Mouse (Mus musculus): Measurements from ENCODE around the gene Klhl18. TPM values are rescaled to one million over a fixed set of nuclear protein-coding genes. Genes with fewer than 3 reads are reported as not detected.

The Klhl18 gene
- polyA plus RNA-seq, 1 experiment from 2014 or later: 4.5 TPM

GRCm38 (mm10) chr9:110400650-110401049, 75.8 kb downstream of the Klhl18 start:
- H3K36me3 ChIP-seq (ENCODE audit: insufficient read depth, low read length): no peaks in the 10 kb centered on the region
- no peak overlapping the region for H3K9ac ChIP-seq (replicated peaks; ENCODE audit: low read depth)
- ATAC-seq (peak; percentile 67), DNase-seq (ENCODE audit: low spot score) (peak; percentile 40)
- no peak overlapping the region for H3K27ac ChIP-seq (ENCODE audit: low read length)
- no peak overlapping the region for H3K4me2 ChIP-seq (replicated peaks; ENCODE audit: low read depth, low read length)
- no peaks in the 10 kb centered on the region for H3K4me1 ChIP-seq (ENCODE audit: insufficient read depth, low read depth, low read length)
- no peaks in the 10 kb centered on the region for H3K27me3 ChIP-seq (replicated peaks; ENCODE audit: insufficient read depth, low read length)
- no peaks in the 10 kb centered on the region for H3K9me3 ChIP-seq (ENCODE audit: low read length)
- WGBS: 76% methylated on average over 5 of the region's 5 CpGs
- TF ChIP-seq EP300 (IDR thresholded peaks at IDR 0.05): no peak
- no peak for TF ChIP-seq CTCF (IDR thresholded peaks at IDR 0.05)
- H3K4me3 ChIP-seq (ENCODE audit: low read depth, low read length): no peak overlapping the region

- TF ChIP-seq CTCF (IDR thresholded peaks at IDR 0.05) (no peak), EP300 (IDR thresholded peaks at IDR 0.05) (no peak)
- ATAC-seq: no peak
- WGBS: 81% methylated on average over 4 of the region's 4 CpGs
- Histone ChIP-seq H3K4me3 (ENCODE audit: low read depth, low read length) (no peak overlapping the region), H3K27me3 (replicated peaks; ENCODE audit: insufficient read depth, low read length) (no peaks in the 10 kb centered on the region), H3K4me2 (replicated peaks; ENCODE audit: low read depth, low read length) (no peak overlapping the region), H3K9me3 (ENCODE audit: low read length) (no peaks in the 10 kb centered on the region), H3K4me1 (ENCODE audit: insufficient read depth, low read depth, low read length) (no peaks in the 10 kb centered on the region), H3K9ac (replicated peaks; ENCODE audit: low read depth) (no peak overlapping the region), H3K36me3 (ENCODE audit: insufficient read depth, low read length) (peaks cover 35% of the 10 kb centered on the region; the same call in 1 of the 2 replicates), H3K27ac (ENCODE audit: low read length) (no peak overlapping the region)
- DNase-seq (ENCODE audit: low spot score): no peak
Observed at GRCm38 (mm10) chr9:110393295-110393694, 83.2 kb downstream of the Klhl18 start.

GRCm38 (mm10) chr9:110390843-110391242, 85.7 kb downstream of the Klhl18 start:
- Histone ChIP-seq H3K27me3 (replicated peaks; ENCODE audit: insufficient read depth, low read length) (no peaks in the 10 kb centered on the region), H3K36me3 (ENCODE audit: insufficient read depth, low read length) (peaks cover 56% of the 10 kb centered on the region; the same call in 1 of the 2 replicates), H3K4me2 (replicated peaks; ENCODE audit: low read depth, low read length) (no peak overlapping the region), H3K27ac (ENCODE audit: low read length) (no peak overlapping the region), H3K4me1 (ENCODE audit: insufficient read depth, low read depth, low read length) (no peaks in the 10 kb centered on the region), H3K9ac (replicated peaks; ENCODE audit: low read depth) (no peak overlapping the region), H3K9me3 (ENCODE audit: low read length) (no peaks in the 10 kb centered on the region), H3K4me3 (ENCODE audit: low read depth, low read length) (no peak overlapping the region)
- DNase-seq (ENCODE audit: low spot score) (no peak), ATAC-seq (no peak)
- TF ChIP-seq EP300 (IDR thresholded peaks at IDR 0.05) (no peak), CTCF (IDR thresholded peaks at IDR 0.05) (no peak)
- 96% methylated on average over 3 of the region's 3 CpGs for WGBS

- no peak overlapping the region for H3K4me2 ChIP-seq (replicated peaks; ENCODE audit: low read depth, low read length)
- no peak overlapping the region for H3K4me3 ChIP-seq (ENCODE audit: low read depth, low read length)
- no peak for TF ChIP-seq EP300 (IDR thresholded peaks at IDR 0.05)
- TF ChIP-seq CTCF (IDR thresholded peaks at IDR 0.05): no peak
- H3K9me3 ChIP-seq (ENCODE audit: low read length): no peaks in the 10 kb centered on the region
- WGBS: 94% methylated on average over 7 of the region's 7 CpGs
- H3K27me3 ChIP-seq (replicated peaks; ENCODE audit: insufficient read depth, low read length): no peaks in the 10 kb centered on the region
- no peak overlapping the region for H3K9ac ChIP-seq (replicated peaks; ENCODE audit: low read depth)
- DNase-seq (ENCODE audit: low spot score) (no peak), ATAC-seq (no peak)
- no peak overlapping the region for H3K27ac ChIP-seq (ENCODE audit: low read length)
- H3K36me3 ChIP-seq (ENCODE audit: insufficient read depth, low read length): peaks cover 49% of the 10 kb centered on the region; the same call in 1 of the 2 replicates
- H3K4me1 ChIP-seq (ENCODE audit: insufficient read depth, low read depth, low read length): no peaks in the 10 kb centered on the region
Observed at GRCm38 (mm10) chr9:110388011-110388410, 88.5 kb downstream of the Klhl18 start.

- no peak overlapping the region for H3K9ac ChIP-seq (replicated peaks; ENCODE audit: low read depth)
- peaks cover 28% of the 10 kb centered on the region; the same call in 1 of the 2 replicates for H3K36me3 ChIP-seq (ENCODE audit: insufficient read depth, low read length)
- H3K4me3 ChIP-seq (ENCODE audit: low read depth, low read length): no peak overlapping the region
- no peak overlapping the region for H3K4me2 ChIP-seq (replicated peaks; ENCODE audit: low read depth, low read length)
- H3K4me1 ChIP-seq (ENCODE audit: insufficient read depth, low read depth, low read length): no peaks in the 10 kb centered on the region
- 83% methylated on average over 7 of the region's 7 CpGs for WGBS
- DNase-seq (ENCODE audit: low spot score): no peak
- H3K27ac ChIP-seq (ENCODE audit: low read length): no peak overlapping the region
- ATAC-seq: no peak
- TF ChIP-seq CTCF (IDR thresholded peaks at IDR 0.05) (no peak), EP300 (IDR thresholded peaks at IDR 0.05) (no peak)
- no peaks in the 10 kb centered on the region for H3K27me3 ChIP-seq (replicated peaks; ENCODE audit: insufficient read depth, low read length)
- no peaks in the 10 kb centered on the region for H3K9me3 ChIP-seq (ENCODE audit: low read length)
Observed at GRCm38 (mm10) chr9:110384369-110384929, 92.0 kb downstream of the Klhl18 start.

GRCm38 (mm10) chr9:110381292-110381691, 95.2 kb downstream of the Klhl18 start:
- H3K4me3 ChIP-seq (ENCODE audit: low read depth, low read length): no peak overlapping the region
- H3K27ac ChIP-seq (ENCODE audit: low read length): no peak overlapping the region
- no peak for TF ChIP-seq EP300 (IDR thresholded peaks at IDR 0.05)
- no peak for TF ChIP-seq CTCF (IDR thresholded peaks at IDR 0.05)
- H3K4me1 ChIP-seq (ENCODE audit: insufficient read depth, low read depth, low read length): no peaks in the 10 kb centered on the region
- H3K9me3 ChIP-seq (ENCODE audit: low read length): no peaks in the 10 kb centered on the region
- H3K36me3 ChIP-seq (ENCODE audit: insufficient read depth, low read length): 0 out of 2 replicates have a peak, but pooled peaks cover 7% of the 10 kb centered on the region
- 81% methylated on average over 12 of the region's 12 CpGs for WGBS
- H3K9ac ChIP-seq (replicated peaks; ENCODE audit: low read depth): no peak overlapping the region
- no peak for DNase-seq (ENCODE audit: low spot score)
- no peaks in the 10 kb centered on the region for H3K27me3 ChIP-seq (replicated peaks; ENCODE audit: insufficient read depth, low read length)
- no peak overlapping the region for H3K4me2 ChIP-seq (replicated peaks; ENCODE audit: low read depth, low read length)
- ATAC-seq: no peak

Measured in lung, postnatal 0 days (tissue).